Mouse (Mus musculus) stomach, embryonic 14.5 days (tissue): ENCODE data around the gene Spag5. TPM values are rescaled to one million over a fixed set of nuclear protein-coding genes. Genes with fewer than 3 reads are reported as not detected.
A peak's percentile ranks its signal among the peaks of the same experiment; 100 is the strongest.

ENCODE experiments used
- ATAC-seq: fragments of 200-750 bp; cut with Nextera tagmentation; 2 replicates; pipeline ENCODE4 v1.8.0; 2017; ENCODE audit warnings: low read depth, moderate TSS enrichment; ENCODE audit not compliant: insufficient number of reproducible peaks, insufficient read depth, low FRiP score
- H3K27ac ChIP-seq: fragments of 300-500 bp; sonication (generic); 2 replicates; pipeline ENCODE4 v1.5.1; 2014; ENCODE audit warnings: mild to moderate bottlenecking, low read length, moderate library complexity, mixed read lengths
- H3K27me3 ChIP-seq: fragments of 300-500 bp; sonication (generic); 2 replicates; pipeline ENCODE4 v1.6.1; 2014; ENCODE audit warnings: low read length, control low read depth, mixed read lengths; ENCODE audit not compliant: control insufficient read depth, insufficient read depth
- H3K36me3 ChIP-seq: fragments of 300-500 bp; sonication (generic); 2 replicates; pipeline ENCODE4 v1.6.1; 2014; ENCODE audit warnings: mild to moderate bottlenecking, control low read depth, low read length, moderate library complexity, mixed read lengths; ENCODE audit not compliant: control insufficient read depth, insufficient read depth
- H3K4me1 ChIP-seq: fragments of 300-500 bp; sonication (generic); 2 replicates; pipeline ENCODE4 v1.6.1; 2014; ENCODE audit warnings: low read length, control low read depth, mixed read lengths; ENCODE audit not compliant: control insufficient read depth, insufficient read depth
- H3K4me2 ChIP-seq: fragments of 300-500 bp; sonication (generic); replicated peaks from 2 replicates; pipeline ENCODE4 v1.6.1; 2014; ENCODE audit warnings: low read depth, low read length, control low read depth
- H3K4me3 ChIP-seq: fragments of 300-500 bp; sonication (generic); 2 replicates; pipeline ENCODE4 v1.5.1; 2014; ENCODE audit warnings: low read depth, low read length, control low read depth
- H3K9ac ChIP-seq: fragments of 300-500 bp; sonication (generic); replicated peaks from 2 replicates; pipeline ENCODE4 v1.6.1; 2014; ENCODE audit warnings: low read depth, mild to moderate bottlenecking, control low read depth, low read length, moderate library complexity, mixed read lengths
- H3K9me3 ChIP-seq: fragments of 300-500 bp; sonication (generic); 2 replicates; pipeline ENCODE4 v1.6.1; 2016; ENCODE audit warnings: low read depth, low read length, control low read depth; ENCODE audit not compliant: control insufficient read depth
- WGBS: fragments of 180-500 bp; shearing (Covaris S2); extraction: QIAGEN DNeasy Blood & Tissue Kit; methylation state at CpG from one replicate; pipeline ENCODE4 v1.1.7; 2014; 5-methylcytosine and 5-hydroxymethylcytosine counted together
- polyA plus RNA-seq: library from polyadenylated mRNA; unstranded; fragments of >200 nt; fragmentation: Nextera tagmentation; extraction: Ambion mirVana; gene quantifications from 2 replicates; pipeline ENCODE4 v1.2.1, GENCODE M21; 2014

Gene Spag5
- polyA plus RNA-seq, 1 experiment from 2014 or later: 44.6 TPM

DNA sequence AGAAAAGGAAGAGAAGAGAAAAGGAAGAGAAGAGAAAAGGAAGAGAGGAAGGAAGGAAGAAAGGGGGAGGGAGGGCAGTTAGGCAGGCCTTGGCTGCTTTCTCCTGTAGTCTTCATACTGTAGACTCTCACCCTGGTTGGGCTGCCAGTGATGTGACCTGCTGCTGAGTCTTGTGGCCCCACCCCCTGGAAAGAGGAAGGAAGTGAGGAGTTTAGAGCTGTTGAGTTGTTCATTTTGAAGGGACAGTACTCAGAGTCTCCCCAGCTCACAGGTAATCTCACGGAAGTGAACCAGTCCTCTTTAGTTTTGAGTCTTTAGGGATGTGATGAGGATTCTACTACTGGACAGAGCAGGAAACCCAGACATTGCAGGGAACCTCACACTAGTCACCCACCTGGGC is 51.8 kb downstream of the Spag5 start:
- Histone ChIP-seq H3K36me3 (peaks cover 8% of the 10 kb centered on the region), H3K9me3 (no peaks in the 10 kb centered on the region), H3K27ac (no peak overlapping the region), H3K27me3 (no peaks in the 10 kb centered on the region), H3K4me3 (no peak overlapping the region), H3K4me2 (no peak overlapping the region), H3K4me1 (peaks cover 6% of the 10 kb centered on the region; the same call in 1 of the 2 replicates), H3K9ac (no peak overlapping the region)
- WGBS: 70% methylated on average over 1 of the region's 1 CpGs
- no peak for ATAC-seq

GRCm38 (mm10) chr11:78354905-78355304 is 53.6 kb downstream of the Spag5 start:
- 85% methylated on average over 6 of the region's 6 CpGs for WGBS
- H3K9ac ChIP-seq: no peak overlapping the region
- H3K4me2 ChIP-seq: no peak overlapping the region
- no peaks in the 10 kb centered on the region for H3K27me3 ChIP-seq
- H3K27ac ChIP-seq: no peak overlapping the region
- no peak for ATAC-seq
- peaks cover 1% of the 10 kb centered on the region; the same call in 1 of the 2 replicates for H3K4me1 ChIP-seq
- no peaks in the 10 kb centered on the region for H3K36me3 ChIP-seq
- H3K4me3 ChIP-seq: no peak overlapping the region
- no peaks in the 10 kb centered on the region for H3K9me3 ChIP-seq

DNA sequence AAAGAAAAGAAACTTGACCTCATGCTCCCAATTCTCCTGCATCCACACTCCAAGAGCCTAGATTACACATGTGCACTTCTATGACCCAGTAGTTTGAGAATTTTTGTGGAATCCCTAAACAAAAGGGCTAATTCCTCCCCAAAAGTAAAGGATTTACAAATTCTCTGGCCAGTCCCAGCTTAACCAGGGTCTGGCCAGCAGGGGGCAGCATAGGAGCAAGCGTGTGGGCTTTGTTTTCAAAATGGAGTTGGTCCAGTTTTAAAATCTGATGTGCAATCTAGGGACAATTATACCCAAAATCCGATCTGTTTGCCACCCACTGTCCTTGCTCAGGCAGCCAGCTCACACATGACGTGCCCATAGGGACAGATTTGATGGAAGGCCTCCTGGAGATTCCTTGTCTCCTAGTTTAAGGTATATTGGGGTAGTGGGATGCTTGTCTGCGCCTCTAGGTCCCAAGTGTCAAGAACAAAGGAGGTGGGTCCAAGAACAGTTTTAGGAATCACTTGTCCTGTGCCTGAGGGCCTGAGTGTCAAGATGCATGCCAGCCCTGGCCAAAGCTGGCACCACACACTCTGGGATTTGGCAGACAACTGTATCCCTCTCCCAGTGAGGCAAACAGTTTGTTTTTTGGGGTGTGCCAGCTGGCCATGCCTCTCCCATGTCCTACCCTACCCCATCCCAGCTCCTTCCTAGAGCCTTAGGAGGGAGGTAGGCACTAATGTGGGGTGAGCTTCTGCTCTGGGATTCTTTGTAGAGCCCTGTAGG is 54.3 kb downstream of the Spag5 start:
- no peak overlapping the region for H3K27ac ChIP-seq
- H3K4me3 ChIP-seq: no peak overlapping the region
- H3K4me2 ChIP-seq: no peak overlapping the region
- 37% methylated on average over 4 of the region's 4 CpGs for WGBS
- H3K27me3 ChIP-seq: no peaks in the 10 kb centered on the region
- no peaks in the 10 kb centered on the region for H3K36me3 ChIP-seq
- H3K4me1 ChIP-seq: no peaks in the 10 kb centered on the region
- no peak overlapping the region for H3K9ac ChIP-seq
- ATAC-seq: no peak
- H3K9me3 ChIP-seq: no peaks in the 10 kb centered on the region

DNA sequence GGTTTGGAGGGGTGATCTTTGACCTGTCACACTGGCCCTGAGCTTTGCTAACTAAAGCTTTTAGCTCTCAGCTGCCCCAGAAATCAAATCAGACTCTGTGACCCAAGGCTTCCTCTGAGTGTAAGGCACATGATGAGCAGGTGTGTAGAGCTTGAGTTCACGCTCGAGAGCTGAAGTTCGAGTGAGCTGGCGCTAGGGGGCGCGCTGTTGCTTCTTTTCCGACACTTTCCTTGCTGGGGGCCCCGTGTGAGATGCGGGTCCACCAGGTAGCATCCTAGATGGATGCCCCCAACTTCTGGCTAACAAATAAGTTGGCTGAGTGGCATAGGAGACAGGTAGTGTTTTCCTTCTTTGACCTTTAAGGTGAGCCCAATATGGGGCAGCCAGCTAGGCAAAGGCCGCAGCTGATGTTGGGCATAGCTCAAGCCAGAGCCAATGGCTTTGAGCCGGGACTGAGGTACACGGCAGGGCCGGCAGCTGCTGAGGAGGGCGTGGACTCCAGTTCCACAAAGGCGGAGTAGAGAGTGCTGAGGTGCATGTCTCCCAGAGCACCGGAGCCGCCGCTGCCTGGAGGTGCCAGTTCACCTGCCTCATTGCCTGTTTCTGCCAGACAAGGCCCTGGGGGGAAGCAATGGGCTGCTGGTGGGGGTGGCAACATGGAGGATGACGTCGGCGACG is 57.1 kb downstream of the Spag5 start:
- Histone ChIP-seq H3K9me3 (no peaks in the 10 kb centered on the region), H3K4me1 (no peaks in the 10 kb centered on the region), H3K9ac (no peak overlapping the region), H3K4me3 (no peak overlapping the region), H3K27ac (no peak overlapping the region), H3K36me3 (no peaks in the 10 kb centered on the region), H3K27me3 (no peaks in the 10 kb centered on the region), H3K4me2 (no peak overlapping the region)
- ATAC-seq: no peak
- WGBS: 15% methylated on average over 22 of the region's 22 CpGs

GRCm38 (mm10) chr11:78360125-78360788 is 58.9 kb downstream of the Spag5 start:
- 9% methylated on average over 13 of the region's 13 CpGs for WGBS
- no peaks in the 10 kb centered on the region for H3K9me3 ChIP-seq
- H3K36me3 ChIP-seq: no peaks in the 10 kb centered on the region
- H3K9ac ChIP-seq: no peak overlapping the region
- no peaks in the 10 kb centered on the region for H3K4me1 ChIP-seq
- peak; percentile 79; the same call in 1 of the 2 replicates for ATAC-seq
- H3K27ac ChIP-seq: no peak overlapping the region
- H3K4me3 ChIP-seq: peak overlapping the region; percentile 30
- H3K4me2 ChIP-seq: peak overlapping the region; percentile 44
- H3K27me3 ChIP-seq: no peaks in the 10 kb centered on the region

DNA sequence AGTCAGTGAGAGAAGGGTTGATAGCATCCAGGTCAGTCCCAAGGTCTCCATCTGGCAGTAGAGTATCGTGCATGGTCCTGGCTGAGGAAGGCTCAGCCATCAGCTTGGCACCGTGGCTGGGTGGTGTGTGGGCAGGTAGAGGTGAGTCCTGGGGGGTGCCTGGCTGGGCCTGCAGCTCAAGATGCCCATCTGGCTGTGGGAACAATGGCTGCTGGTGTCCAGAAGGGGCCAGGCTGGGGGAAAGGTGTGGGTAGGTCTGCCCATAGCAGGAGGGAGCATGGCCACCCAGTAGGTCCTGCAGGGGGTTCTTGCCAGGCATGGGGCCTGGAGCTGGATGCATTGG is 59.4 kb downstream of the Spag5 start:
- H3K4me2 ChIP-seq: no peak overlapping the region

DNA sequence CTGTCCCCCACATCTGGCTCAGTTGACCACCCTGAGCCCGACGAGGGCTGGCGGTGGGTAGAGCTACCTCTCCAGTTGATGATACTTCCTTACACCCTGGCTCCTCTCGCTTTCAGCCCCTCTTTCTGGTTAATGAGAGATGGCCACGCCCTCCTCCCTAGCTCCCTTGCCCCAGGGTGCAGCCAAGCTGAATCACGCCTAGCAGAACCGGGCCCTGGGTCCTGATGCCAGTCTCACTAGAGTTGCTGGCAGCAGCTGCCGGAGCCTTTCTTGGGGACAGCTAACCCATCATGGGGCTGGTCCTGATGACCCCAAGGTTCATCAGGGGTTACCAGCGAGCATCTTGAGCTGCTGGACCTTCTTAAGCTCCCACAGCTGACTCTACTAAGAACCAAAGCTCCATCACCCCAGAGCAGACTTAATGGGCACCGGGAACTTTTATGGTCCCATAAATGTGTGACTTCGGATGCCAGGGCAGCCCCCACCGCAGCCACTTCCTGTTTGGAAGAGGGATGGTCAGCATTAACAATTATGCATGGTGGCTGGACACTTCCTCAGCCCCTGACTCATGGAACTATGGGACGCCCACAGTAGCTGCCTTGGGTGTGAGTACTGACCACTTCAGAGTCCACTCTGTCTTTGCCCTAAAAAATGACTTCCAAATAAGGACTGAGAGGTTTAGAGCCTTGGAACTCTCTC is 62.1 kb downstream of the Spag5 start:
- no peaks in the 10 kb centered on the region for H3K9me3 ChIP-seq
- no peak overlapping the region for H3K4me2 ChIP-seq
- no peak overlapping the region for H3K9ac ChIP-seq
- H3K4me3 ChIP-seq: no peak overlapping the region
- no peaks in the 10 kb centered on the region for H3K27me3 ChIP-seq
- ATAC-seq: no peak
- no peaks in the 10 kb centered on the region for H3K4me1 ChIP-seq
- 75% methylated on average over 13 of the region's 13 CpGs for WGBS
- no peak overlapping the region for H3K27ac ChIP-seq
- no peaks in the 10 kb centered on the region for H3K36me3 ChIP-seq

More for the DNA sequence above, 59.4 kb downstream of the Spag5 start:
- Histone ChIP-seq H3K4me3 (no peak overlapping the region), H3K27me3 (no peaks in the 10 kb centered on the region), H3K4me1 (no peaks in the 10 kb centered on the region), H3K9ac (no peak overlapping the region), H3K27ac (no peak overlapping the region), H3K36me3 (no peaks in the 10 kb centered on the region), H3K9me3 (no peaks in the 10 kb centered on the region)
- ATAC-seq: 0 out of 2 replicates have a peak, but pooled peaks have one; percentile 9
- WGBS: 61% methylated on average over 2 of the region's 2 CpGs

DNA sequence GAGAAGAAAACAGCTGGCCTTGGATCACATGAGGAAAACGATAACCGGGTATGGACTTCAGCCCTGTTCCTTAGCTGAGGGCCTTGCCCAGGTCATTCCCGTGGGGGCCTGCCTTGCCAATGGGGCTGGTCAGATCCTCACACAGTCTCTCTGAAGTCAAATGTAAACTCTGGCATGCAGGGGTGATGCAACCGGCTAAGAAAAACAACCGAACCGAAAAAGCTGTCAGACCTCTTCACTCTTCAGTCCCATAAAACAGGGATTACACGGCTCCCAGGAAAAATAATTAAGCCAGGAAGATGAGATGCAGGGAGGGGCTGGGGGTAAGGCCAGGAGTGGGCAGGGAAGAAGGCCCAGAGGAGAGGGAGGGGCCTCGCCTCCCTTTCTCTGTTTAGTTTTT is 62.8 kb downstream of the Spag5 start:
- Histone ChIP-seq H3K9me3 (no peaks in the 10 kb centered on the region), H3K4me2 (no peak overlapping the region), H3K27me3 (no peaks in the 10 kb centered on the region), H3K36me3 (no peaks in the 10 kb centered on the region), H3K27ac (no peak overlapping the region), H3K4me1 (no peaks in the 10 kb centered on the region), H3K9ac (no peak overlapping the region), H3K4me3 (no peak overlapping the region)
- no peak for ATAC-seq
- WGBS: 21% methylated on average over 8 of the region's 8 CpGs
